Mouse (Mus musculus) liver, postnatal 0 days (tissue): ENCODE measurements around the gene Tcerg1l. TPM values are rescaled to one million over a fixed set of nuclear protein-coding genes. Genes with fewer than 3 reads are reported as not detected.

Experiments
- ATAC-seq: fragments of 200-750 bp; cut with Nextera tagmentation; 2 replicates; pipeline ENCODE4 v1.8.0; 2017; ENCODE audit warnings: mild to moderate bottlenecking, moderate library complexity
- DNase-seq: peaks from one replicate; pipeline ENCODE4 v3.0.0-alpha.2; 2016
- H3K27ac ChIP-seq: fragments of 300-500 bp; sonication (generic); 2 replicates; pipeline ENCODE4 v1.5.1; 2014; ENCODE audit warnings: antibody characterized with exemption, moderate library complexity, mild to moderate bottlenecking, low read depth
- H3K27me3 ChIP-seq: fragments of 300-500 bp; sonication (generic); 2 replicates; pipeline ENCODE4 v1.6.1; 2014; ENCODE audit warnings: low read length, control low read depth, mixed read lengths; ENCODE audit not compliant: insufficient read depth
- H3K36me3 ChIP-seq: fragments of 300-500 bp; sonication (generic); replicated peaks from 2 replicates; pipeline ENCODE4 v1.6.1; 2014; ENCODE audit warnings: mild to moderate bottlenecking, control low read depth, low read length, moderate library complexity, mixed read lengths; ENCODE audit not compliant: insufficient read depth
- H3K4me1 ChIP-seq: fragments of 300-500 bp; sonication (generic); 2 replicates; pipeline ENCODE4 v1.6.1; 2014; ENCODE audit warnings: antibody characterized with exemption, mild to moderate bottlenecking, control low read depth; ENCODE audit not compliant: insufficient read depth
- H3K4me2 ChIP-seq: fragments of 300-500 bp; sonication (generic); 2 replicates; pipeline ENCODE4 v1.6.1; 2014; ENCODE audit warnings: low read depth, mild to moderate bottlenecking, low read length, moderate library complexity, mixed read lengths
- H3K4me3 ChIP-seq: fragments of 300-500 bp; sonication (generic); 2 replicates; pipeline ENCODE4 v1.5.1; 2014; ENCODE audit warnings: low read depth, low read length
- H3K9ac ChIP-seq: fragments of 300-500 bp; sonication (generic); replicated peaks from 2 replicates; pipeline ENCODE4 v1.6.1; 2014; ENCODE audit warnings: mild to moderate bottlenecking, moderate library complexity
- H3K9me3 ChIP-seq: fragments of 300-500 bp; sonication (generic); 2 replicates; pipeline ENCODE4 v1.6.1; 2016; ENCODE audit warnings: mild to moderate bottlenecking, control low read depth, low read length, mixed read lengths
- CTCF ChIP-seq: sonication (generic); IDR thresholded peaks from 2 replicates; pipeline ENCODE4 v1.5.1; 2016; ENCODE audit warnings: antibody characterized with exemption, low read depth
- EP300 ChIP-seq: IDR thresholded peaks from 2 replicates; pipeline ENCODE4 v1.6.1; 2016; ENCODE audit warnings: antibody characterized with exemption, low read depth, mild to moderate bottlenecking
- whole genome bisulfite sequencing: fragments of 180-500 bp; shearing (Covaris S2); extraction: QIAGEN DNeasy Blood & Tissue Kit; methylation state at CpG from one replicate; pipeline ENCODE4 v1.1.7; 2014; ENCODE audit not compliant: insufficient replicate concordance; 5-methylcytosine and 5-hydroxymethylcytosine counted together
- polyA plus RNA-seq: library from polyadenylated mRNA; unstranded; fragments of >200 nt; fragmentation: Nextera tagmentation; extraction: Ambion mirVana; gene quantifications from 2 replicates; pipeline ENCODE4 v1.2.1, GENCODE M21; 2015

The Tcerg1l gene
- polyA plus RNA-seq, 1 experiment from 2014 or later: not detected

GRCm38 (mm10) chr7:138224252-138224651 lies 173.3 kb downstream of the Tcerg1l start:
- TF ChIP-seq EP300 (no peak), CTCF (no peak)
- DNase-seq: no peak
- 47% methylated on average over 3 of the region's 3 CpGs for WGBS
- Histone ChIP-seq H3K9ac (no peak overlapping the region), H3K9me3 (no peaks in the 10 kb centered on the region), H3K4me1 (no peaks in the 10 kb centered on the region), H3K36me3 (no peaks in the 10 kb centered on the region), H3K4me3 (no peak overlapping the region), H3K27me3 (no peaks in the 10 kb centered on the region), H3K4me2 (no peak overlapping the region), H3K27ac (no peak overlapping the region)
- ATAC-seq: 0 out of 2 replicates have a peak, but pooled peaks have one; percentile 15

- Histone ChIP-seq H3K4me3 (no peak overlapping the region), H3K9me3 (no peaks in the 10 kb centered on the region), H3K27me3 (no peaks in the 10 kb centered on the region), H3K27ac (no peak overlapping the region), H3K4me1 (no peaks in the 10 kb centered on the region), H3K36me3 (no peaks in the 10 kb centered on the region), H3K9ac (no peak overlapping the region), H3K4me2 (no peak overlapping the region)
- no peak for TF ChIP-seq EP300
- TF ChIP-seq CTCF: no peak
- WGBS: 59% methylated on average over 4 of the region's 4 CpGs
- ATAC-seq: no peak
- no peak for DNase-seq
Measured at GRCm38 (mm10) chr7:138222951-138223350, 174.6 kb downstream of the Tcerg1l start.

- H3K4me2 ChIP-seq: no peak overlapping the region
- no peaks in the 10 kb centered on the region for H3K36me3 ChIP-seq
- no peak overlapping the region for H3K4me3 ChIP-seq
- H3K27ac ChIP-seq: no peak overlapping the region
- H3K9ac ChIP-seq: no peak overlapping the region
- no peaks in the 10 kb centered on the region for H3K4me1 ChIP-seq
- H3K9me3 ChIP-seq: no peaks in the 10 kb centered on the region
- WGBS: 67% methylated on average over 6 of the region's 6 CpGs
- ATAC-seq (no peak), DNase-seq (no peak)
- no peaks in the 10 kb centered on the region for H3K27me3 ChIP-seq
- TF ChIP-seq EP300 (no peak), CTCF (no peak)
Measured at GRCm38 (mm10) chr7:138217556-138218098, 179.9 kb downstream of the Tcerg1l start.

GRCm38 (mm10) chr7:138215177-138215830 lies 182.2 kb downstream of the Tcerg1l start:
- WGBS: 37% methylated on average over 15 of the region's 15 CpGs
- Histone ChIP-seq H3K9ac (no peak overlapping the region), H3K4me1 (no peaks in the 10 kb centered on the region), H3K27ac (no peak overlapping the region), H3K4me3 (no peak overlapping the region), H3K4me2 (no peak overlapping the region), H3K9me3 (no peaks in the 10 kb centered on the region), H3K27me3 (no peaks in the 10 kb centered on the region), H3K36me3 (no peaks in the 10 kb centered on the region)
- no peak for ATAC-seq
- no peak for DNase-seq
- TF ChIP-seq EP300 (no peak), CTCF (no peak)

- no peak for DNase-seq
- Histone ChIP-seq H3K36me3 (no peaks in the 10 kb centered on the region), H3K4me2 (no peak overlapping the region), H3K9me3 (no peaks in the 10 kb centered on the region), H3K9ac (no peak overlapping the region), H3K4me1 (no peaks in the 10 kb centered on the region), H3K27me3 (no peaks in the 10 kb centered on the region), H3K27ac (no peak overlapping the region), H3K4me3 (no peak overlapping the region)
- TF ChIP-seq CTCF (no peak), EP300 (no peak)
- 42% methylated on average over 9 of the region's 9 CpGs for WGBS
- no peak for ATAC-seq
Measured at GRCm38 (mm10) chr7:138214710-138215109, 182.8 kb downstream of the Tcerg1l start.

- DNase-seq (no peak), ATAC-seq (no peak)
- Histone ChIP-seq H3K4me2 (no peak overlapping the region), H3K9ac (no peak overlapping the region), H3K4me3 (no peak overlapping the region), H3K4me1 (no peaks in the 10 kb centered on the region), H3K9me3 (no peaks in the 10 kb centered on the region), H3K27ac (no peak overlapping the region), H3K36me3 (no peaks in the 10 kb centered on the region), H3K27me3 (no peaks in the 10 kb centered on the region)
- WGBS: 42% methylated on average over 5 of the region's 5 CpGs
- TF ChIP-seq CTCF (no peak), EP300 (no peak)
Measured at GRCm38 (mm10) chr7:138209769-138210168, 187.8 kb downstream of the Tcerg1l start.
